Mouse (Mus musculus) stomach, postnatal 0 days (tissue): ENCODE measurements around the gene Hivep1. TPM values are rescaled to one million over a fixed set of nuclear protein-coding genes. Genes with fewer than 3 reads are reported as not detected.

ENCODE experiments used
- ATAC-seq: fragments of 200-750 bp; cut with Nextera tagmentation; 2 replicates; pipeline ENCODE4 v1.8.0; 2017; ENCODE audit not compliant: low FRiP score, low TSS enrichment
- DNase-seq: peaks from one replicate; pipeline ENCODE4 v3.0.0-alpha.2; 2016; ENCODE audit warnings: low spot score
- H3K27ac ChIP-seq: fragments of 300-500 bp; sonication (generic); replicated peaks from 2 replicates; pipeline ENCODE4 v1.5.1; 2014; ENCODE audit warnings: mild to moderate bottlenecking, control low read depth
- H3K27me3 ChIP-seq: fragments of 300-500 bp; sonication (generic); 2 replicates; pipeline ENCODE4 v1.6.1; 2014; ENCODE audit warnings: low read length; ENCODE audit not compliant: control insufficient read depth, insufficient read depth
- H3K36me3 ChIP-seq: fragments of 300-500 bp; sonication (generic); 2 replicates; pipeline ENCODE4 v1.6.1; 2014; ENCODE audit warnings: low read length, mixed read lengths; ENCODE audit not compliant: control insufficient read depth, insufficient read depth
- H3K4me1 ChIP-seq: fragments of 300-500 bp; sonication (generic); replicated peaks from 2 replicates; pipeline ENCODE4 v1.6.1; 2014; ENCODE audit warnings: antibody characterized with exemption; ENCODE audit not compliant: control insufficient read depth, insufficient read depth
- H3K4me2 ChIP-seq: fragments of 300-500 bp; sonication (generic); replicated peaks from 2 replicates; pipeline ENCODE4 v1.6.1; 2014; ENCODE audit warnings: low read depth, mild to moderate bottlenecking, control low read depth, moderate library complexity
- H3K4me3 ChIP-seq: fragments of 300-500 bp; sonication (generic); 2 replicates; pipeline ENCODE4 v1.5.1; 2014; ENCODE audit warnings: low read depth, low read length, control low read depth
- H3K9ac ChIP-seq: fragments of 300-500 bp; sonication (generic); 2 replicates; pipeline ENCODE4 v1.6.1; 2014; ENCODE audit warnings: mild to moderate bottlenecking, low read length, control low read depth, mixed read lengths
- H3K9me3 ChIP-seq: fragments of 300-500 bp; sonication (generic); 2 replicates; pipeline ENCODE4 v1.6.1; 2016; ENCODE audit warnings: low read length; ENCODE audit not compliant: control insufficient read depth
- CTCF ChIP-seq: IDR thresholded peaks from 2 replicates; pipeline ENCODE4 v1.5.1; 2016; ENCODE audit warnings: antibody characterized with exemption, low read depth, mild to moderate bottlenecking, moderate library complexity
- EP300 ChIP-seq: optimal IDR thresholded peaks from 2 replicates; pipeline ENCODE3; 2016; ENCODE audit warnings: antibody characterized with exemption
- WGBS: fragments of 180-500 bp; shearing (Covaris S2); extraction: QIAGEN DNeasy Blood & Tissue Kit; methylation state at CpG from one replicate; pipeline ENCODE4 v1.1.7; 2014; 5-methylcytosine and 5-hydroxymethylcytosine counted together
- polyA plus RNA-seq: library from polyadenylated mRNA; unstranded; fragments of >200 nt; fragmentation: Nextera tagmentation; extraction: Ambion mirVana; gene quantifications from 2 replicates; pipeline ENCODE4 v1.2.1, GENCODE M21; 2015

Hivep1 gene
- 4.2 and 4.6 TPM in 2 replicates for polyA plus RNA-seq

DNA sequence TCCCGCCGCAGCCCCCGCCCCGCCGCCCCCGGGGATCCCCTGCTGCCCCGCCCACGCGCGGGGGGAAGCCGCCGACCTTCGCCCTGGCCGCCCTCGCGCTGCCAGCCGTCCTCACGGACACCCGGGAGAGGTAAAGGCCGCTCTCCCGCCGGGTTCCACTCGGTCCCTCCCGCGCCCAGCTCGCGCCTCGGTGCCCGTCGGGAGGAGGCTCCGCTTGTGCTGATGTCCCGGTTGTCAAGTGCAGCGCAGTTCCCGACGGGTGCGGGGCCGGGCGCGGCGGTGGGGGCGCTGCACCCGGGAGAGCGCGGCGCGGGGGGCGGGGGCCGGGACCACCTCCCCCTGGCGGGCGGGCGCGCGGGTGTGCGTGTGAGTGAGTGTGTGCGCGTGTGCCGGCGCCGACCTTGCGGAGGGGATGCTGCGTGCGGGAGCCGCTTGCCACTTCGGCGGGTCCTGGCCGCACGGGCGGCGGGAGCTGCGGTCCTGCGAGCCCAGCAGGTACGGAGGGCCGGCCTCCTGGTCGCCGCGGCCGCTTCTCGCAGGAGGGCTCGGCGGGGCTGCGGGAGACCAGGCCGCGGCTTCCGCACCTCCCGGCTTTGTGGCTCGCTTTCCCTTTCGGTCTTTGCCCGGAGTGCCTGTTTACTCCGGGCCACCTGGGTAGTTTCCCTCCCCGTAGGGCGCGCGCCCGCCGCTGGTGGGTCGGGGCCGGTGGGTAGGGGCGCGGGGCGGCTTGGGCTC, at the start of gene Hivep1:
TSS of gene Hivep1 (plus strand) at position 61 of the 735 bp plus-strand sequence.
- Histone ChIP-seq H3K4me1 (0 out of 2 replicates have a peak, but pooled peaks cover 2% of the 10 kb centered on the region), H3K27me3 (no peaks in the 10 kb centered on the region), H3K9me3 (no peaks in the 10 kb centered on the region), H3K4me2 (peak within 1 kb of the TSS; percentile 91), H3K27ac (peak within 1 kb of the TSS; percentile 95), H3K36me3 (peaks cover 4% of the 10 kb centered on the region; the same call in 1 of the 2 replicates), H3K9ac (peak within 1 kb of the TSS; percentile 91), H3K4me3 (peak within 1 kb of the TSS; percentile 95)
- under 1% methylated on average over 65 of the region's 100 CpGs for WGBS
- DNase-seq (peak; percentile 68), ATAC-seq (peak; percentile 48)
- TF ChIP-seq CTCF = peak; percentile 32
- no peak for TF ChIP-seq EP300

DNA sequence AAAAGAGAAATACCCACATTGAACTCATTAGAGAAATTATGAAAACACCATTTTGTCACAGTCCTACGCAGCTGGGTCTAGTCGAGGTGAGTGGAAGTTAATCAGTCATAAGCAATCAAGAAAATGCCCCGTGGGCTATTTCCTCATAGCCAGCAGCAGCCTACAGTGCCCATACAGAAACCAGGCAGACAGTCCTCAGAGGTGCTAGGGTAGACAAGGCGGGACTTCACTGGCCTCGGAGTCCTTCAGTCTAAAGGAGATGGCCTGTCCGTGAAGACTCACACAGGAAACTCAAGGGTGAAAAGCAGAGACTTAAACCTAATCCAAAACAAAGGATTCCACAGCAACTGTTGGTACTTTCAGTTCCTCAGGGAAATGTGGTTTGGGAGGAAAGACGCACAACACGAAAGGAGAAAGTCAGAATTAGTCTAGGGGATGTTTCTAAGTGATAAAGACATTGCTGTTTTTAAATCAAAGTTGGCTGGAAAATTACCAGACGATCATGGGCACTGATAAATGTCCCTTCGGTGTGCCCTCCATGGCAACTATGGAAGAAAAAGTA, 36.3 kb upstream of the Hivep1 start:
- DNase-seq = no peak
- no peaks in the 10 kb centered on the region for H3K4me1 ChIP-seq
- no peak for ATAC-seq
- H3K9ac ChIP-seq = no peak overlapping the region
- 79% methylated on average over 10 of the region's 10 CpGs for WGBS
- no peak overlapping the region for H3K4me3 ChIP-seq
- no peaks in the 10 kb centered on the region for H3K27me3 ChIP-seq
- no peaks in the 10 kb centered on the region for H3K9me3 ChIP-seq
- H3K36me3 ChIP-seq = no peaks in the 10 kb centered on the region
- TF ChIP-seq CTCF = no peak
- TF ChIP-seq EP300 = no peak
- H3K4me2 ChIP-seq = no peak overlapping the region
- H3K27ac ChIP-seq = no peak overlapping the region

- DNase-seq (no peak), ATAC-seq (no peak)
- Histone ChIP-seq H3K9ac (no peak overlapping the region), H3K4me2 (no peak overlapping the region), H3K36me3 (no peaks in the 10 kb centered on the region), H3K27ac (no peak overlapping the region), H3K9me3 (no peaks in the 10 kb centered on the region), H3K27me3 (no peaks in the 10 kb centered on the region), H3K4me1 (no peaks in the 10 kb centered on the region), H3K4me3 (no peak overlapping the region)
- TF ChIP-seq EP300 (no peak), CTCF (no peak)
- WGBS = 76% methylated on average over 5 of the region's 5 CpGs
These were observed 35.6 kb upstream of the Hivep1 start for GRCm38 (mm10) chr13:42016218-42016617.

- H3K4me3 ChIP-seq = no peak overlapping the region
- H3K27me3 ChIP-seq = no peaks in the 10 kb centered on the region
- no peak overlapping the region for H3K4me2 ChIP-seq
- H3K4me1 ChIP-seq = no peaks in the 10 kb centered on the region
- no peak for TF ChIP-seq EP300
- TF ChIP-seq CTCF = no peak
- H3K9ac ChIP-seq = no peak overlapping the region
- no peak for ATAC-seq
- 69% methylated on average over 2 of the region's 2 CpGs for WGBS
- H3K36me3 ChIP-seq = no peaks in the 10 kb centered on the region
- H3K9me3 ChIP-seq = no peaks in the 10 kb centered on the region
- no peak for DNase-seq
- H3K27ac ChIP-seq = no peak overlapping the region
These were observed 33.5 kb upstream of the Hivep1 start for GRCm38 (mm10) chr13:42018356-42018755.

DNA sequence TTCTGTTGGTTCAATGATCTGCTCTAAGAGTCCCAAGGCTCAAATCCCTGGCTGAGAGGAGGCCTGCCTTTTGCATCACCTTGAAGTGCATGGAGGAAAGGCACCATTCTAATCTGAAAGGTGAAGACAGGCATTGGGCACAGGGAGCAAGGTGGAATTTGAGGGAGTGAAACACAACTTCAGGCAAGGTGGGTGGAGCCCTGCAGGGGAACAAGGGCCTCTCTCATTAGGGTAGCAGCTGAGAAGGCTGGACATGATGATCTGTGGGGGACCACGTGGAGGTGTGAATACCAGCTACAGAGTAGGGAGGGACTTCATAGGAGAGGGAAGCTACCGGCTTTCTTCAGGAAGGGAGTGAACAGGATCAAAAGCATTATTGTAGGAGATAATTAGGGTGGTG, 10.6 kb upstream of the Hivep1 start:
- H3K27ac ChIP-seq = no peak overlapping the region
- WGBS = 28% methylated on average over 2 of the region's 2 CpGs
- no peaks in the 10 kb centered on the region for H3K27me3 ChIP-seq
- DNase-seq = no peak
- no peak overlapping the region for H3K4me3 ChIP-seq
- H3K4me2 ChIP-seq = no peak overlapping the region
- H3K9me3 ChIP-seq = no peaks in the 10 kb centered on the region
- H3K9ac ChIP-seq = no peak overlapping the region
- TF ChIP-seq EP300 (no peak), CTCF (no peak)
- H3K36me3 ChIP-seq = no peaks in the 10 kb centered on the region
- no peaks in the 10 kb centered on the region for H3K4me1 ChIP-seq
- no peak for ATAC-seq

GRCm38 (mm10) chr13:42043431-42043830, 8.4 kb upstream of the Hivep1 start:
- 72% methylated on average over 7 of the region's 7 CpGs for WGBS
- TF ChIP-seq EP300 = no peak
- no peak for TF ChIP-seq CTCF
- DNase-seq = no peak
- H3K27ac ChIP-seq = no peak overlapping the region
- no peaks in the 10 kb centered on the region for H3K9me3 ChIP-seq
- H3K4me2 ChIP-seq = no peak overlapping the region
- ATAC-seq = no peak
- no peak overlapping the region for H3K9ac ChIP-seq
- no peak overlapping the region for H3K4me3 ChIP-seq
- no peaks in the 10 kb centered on the region for H3K27me3 ChIP-seq
- H3K36me3 ChIP-seq = no peaks in the 10 kb centered on the region
- H3K4me1 ChIP-seq = no peaks in the 10 kb centered on the region
